Mouse (Mus musculus) kidney, postnatal 0 days (tissue): ENCODE results near the gene Cyp2d11. TPM values are rescaled to one million over a fixed set of nuclear protein-coding genes. Genes with fewer than 3 reads are reported as not detected.
A peak's percentile ranks its signal among the peaks of the same experiment; 100 is the strongest.
"Not testable (repeated sequence)": the region's sequence is repeated elsewhere in the genome, so short reads cannot be mapped to it uniquely, and the experiment has no call there.

Source experiments
- ATAC-seq: fragments of 200-750 bp; cut with Nextera tagmentation; replicated peaks from 2 replicates; pipeline ENCODE4 v1.8.0; 2017; ENCODE audit warnings: low read depth, moderate number of reproducible peaks, moderate TSS enrichment, moderate library complexity; ENCODE audit not compliant: low FRiP score
- DNase-seq: peaks from one replicate; pipeline ENCODE4 v3.0.0-alpha.2; 2016; ENCODE audit warnings: low spot score
- H3K27ac ChIP-seq: fragments of 300-500 bp; sonication (generic); 2 replicates; pipeline ENCODE4 v1.5.1; 2014; ENCODE audit warnings: mild to moderate bottlenecking
- H3K27me3 ChIP-seq: fragments of 300-500 bp; sonication (generic); 2 replicates; pipeline ENCODE4 v1.6.1; 2014; ENCODE audit warnings: low read length, mixed read lengths; ENCODE audit not compliant: insufficient read depth
- H3K36me3 ChIP-seq: fragments of 300-500 bp; sonication (generic); 2 replicates; pipeline ENCODE4 v1.6.1; 2014; ENCODE audit warnings: low read length, mixed read lengths; ENCODE audit not compliant: insufficient read depth
- H3K4me1 ChIP-seq: fragments of 300-500 bp; sonication (generic); replicated peaks from 2 replicates; pipeline ENCODE4 v1.6.1; 2014; ENCODE audit warnings: antibody characterized with exemption, low read length, mixed read lengths; ENCODE audit not compliant: insufficient read depth
- H3K4me2 ChIP-seq: fragments of 300-500 bp; sonication (generic); 2 replicates; pipeline ENCODE4 v1.6.1; 2014; ENCODE audit warnings: mild to moderate bottlenecking, low read length, moderate library complexity, mixed read lengths
- H3K4me3 ChIP-seq: fragments of 300-500 bp; sonication (generic); replicated peaks from 2 replicates; pipeline ENCODE4 v1.5.1; 2014; ENCODE audit warnings: low read depth, low read length
- H3K9ac ChIP-seq: fragments of 300-500 bp; sonication (generic); 2 replicates; pipeline ENCODE4 v1.6.1; 2014; ENCODE audit warnings: low read depth, low read length
- H3K9me3 ChIP-seq: fragments of 300-500 bp; sonication (generic); replicated peaks from 2 replicates; pipeline ENCODE4 v1.6.1; 2016; ENCODE audit warnings: low read length, inconsistent platforms, mixed read lengths
- CTCF ChIP-seq: IDR thresholded peaks from 2 replicates; pipeline ENCODE4 v1.5.1; 2016; ENCODE audit warnings: antibody characterized with exemption, low read depth, mild to moderate bottlenecking, moderate library complexity
- WGBS: fragments of 180-500 bp; shearing (Covaris S2); extraction: QIAGEN DNeasy Blood & Tissue Kit; methylation state at CpG from one replicate; pipeline ENCODE4 v1.1.7; 2014; 5-methylcytosine and 5-hydroxymethylcytosine counted together
- polyA plus RNA-seq: library from polyadenylated mRNA; unstranded; fragments of >200 nt; fragmentation: Nextera tagmentation; extraction: Ambion mirVana; gene quantifications from 2 replicates; pipeline ENCODE4 v1.2.1, GENCODE M21; 2015

Cyp2d11 gene
- not detected in 2 replicates for polyA plus RNA-seq

DNA sequence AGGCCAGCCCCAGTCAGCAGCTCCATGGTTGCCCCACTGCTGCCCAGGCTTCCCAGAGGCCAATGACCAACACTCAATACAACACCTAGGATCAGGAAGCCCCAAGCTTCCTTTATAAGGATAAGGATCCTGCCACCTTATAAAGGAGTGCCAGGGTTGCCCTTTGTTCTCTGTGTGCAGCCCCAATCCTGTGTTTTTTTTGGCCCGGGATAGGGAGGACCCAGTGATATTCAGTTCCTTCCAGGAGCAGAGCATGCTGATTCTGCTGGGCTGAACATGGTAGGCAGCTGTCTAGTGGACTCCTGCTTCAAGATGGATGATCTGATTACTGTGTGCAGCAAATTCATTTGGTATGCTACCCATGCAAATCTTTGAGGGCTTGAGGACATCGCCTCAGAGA is at the start of gene Cyp2d11:
Cyp2d11 (minus strand) TSS at position 101 of the 400 bp plus-strand sequence.
- not testable (repeated sequence) for H3K9me3 ChIP-seq, H3K27ac ChIP-seq, DNase-seq, H3K4me1 ChIP-seq, ATAC-seq, H3K9ac ChIP-seq, H3K4me3 ChIP-seq, H3K27me3 ChIP-seq, H3K36me3 ChIP-seq, H3K4me2 ChIP-seq
- 85% methylated on average over 2 of the region's 2 CpGs for WGBS

DNA sequence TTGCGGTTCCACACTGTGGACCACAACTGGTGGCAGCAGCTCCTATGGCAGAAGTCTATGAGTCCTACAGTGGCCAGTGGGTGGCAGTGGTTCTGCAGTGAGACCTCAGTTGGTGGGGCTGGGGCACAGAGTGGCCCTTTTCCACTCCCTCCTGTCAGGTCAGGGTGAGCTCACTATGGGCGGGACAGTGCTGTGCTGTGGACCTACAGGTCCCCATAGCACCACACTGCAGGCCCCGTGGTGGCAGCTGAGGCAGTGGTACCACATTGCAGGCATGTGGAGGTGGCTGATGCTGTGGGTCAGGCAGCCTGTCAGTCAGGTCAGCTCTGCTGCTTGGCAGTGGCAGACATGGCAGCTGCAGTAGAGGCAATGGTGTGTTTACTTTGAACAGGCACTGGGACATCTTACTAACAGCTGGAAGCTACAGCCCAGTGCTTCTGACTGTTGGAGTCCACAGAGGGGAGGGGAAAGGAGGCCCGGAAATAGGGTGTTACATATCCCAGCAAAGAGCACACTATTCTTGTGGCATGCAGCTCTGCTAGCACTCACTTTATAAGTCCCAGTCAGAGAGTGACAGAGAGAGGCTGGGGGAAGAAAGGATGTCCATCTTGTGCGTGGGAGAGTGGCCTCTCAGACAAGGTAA is 44.3 kb upstream of the Cyp2d11 start:
- H3K4me2 ChIP-seq = no peak overlapping the region
- peak; percentile 42; the same call in 1 of the 2 replicates for TF ChIP-seq CTCF
- no peak overlapping the region for H3K9ac ChIP-seq
- 48% methylated on average over 5 of the region's 5 CpGs for WGBS
- H3K4me1 ChIP-seq = no peaks in the 10 kb centered on the region
- DNase-seq = peak; percentile 61
- peak; percentile 43; the same call in 1 of the 2 replicates for ATAC-seq
- H3K27ac ChIP-seq = no peak overlapping the region
- H3K9me3 ChIP-seq = no peaks in the 10 kb centered on the region
- no peaks in the 10 kb centered on the region for H3K36me3 ChIP-seq
- no peak overlapping the region for H3K4me3 ChIP-seq
- H3K27me3 ChIP-seq = no peaks in the 10 kb centered on the region

DNA sequence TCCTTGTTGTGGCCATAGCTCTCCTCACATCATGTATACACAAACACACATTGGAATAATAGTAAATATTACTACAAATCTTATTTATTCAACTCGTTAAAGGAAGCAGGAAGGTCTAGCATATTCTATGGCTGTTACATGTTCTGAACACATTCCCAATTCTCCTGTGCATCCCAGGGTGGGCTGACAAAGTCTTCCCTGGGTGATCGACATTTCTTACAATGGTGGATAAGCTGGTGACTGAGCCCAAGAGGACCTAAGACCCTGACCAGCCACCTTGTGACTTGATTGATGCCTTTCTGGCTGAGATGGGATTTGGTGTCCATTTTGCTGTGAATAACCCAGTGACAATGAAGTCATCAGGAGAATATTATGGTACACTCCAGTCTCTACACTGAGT is 41.8 kb upstream of the Cyp2d11 start:
- Histone ChIP-seq H3K4me1 (no peaks in the 10 kb centered on the region), H3K9me3 (no peaks in the 10 kb centered on the region), H3K27me3 (no peaks in the 10 kb centered on the region), H3K36me3 (no peaks in the 10 kb centered on the region), H3K27ac (no peak overlapping the region), H3K4me2 (no peak overlapping the region), H3K4me3 (no peak overlapping the region), H3K9ac (no peak overlapping the region)
- 83% methylated on average over 2 of the region's 2 CpGs for WGBS
- no peak for TF ChIP-seq CTCF
- no peak for ATAC-seq
- no peak for DNase-seq

DNA sequence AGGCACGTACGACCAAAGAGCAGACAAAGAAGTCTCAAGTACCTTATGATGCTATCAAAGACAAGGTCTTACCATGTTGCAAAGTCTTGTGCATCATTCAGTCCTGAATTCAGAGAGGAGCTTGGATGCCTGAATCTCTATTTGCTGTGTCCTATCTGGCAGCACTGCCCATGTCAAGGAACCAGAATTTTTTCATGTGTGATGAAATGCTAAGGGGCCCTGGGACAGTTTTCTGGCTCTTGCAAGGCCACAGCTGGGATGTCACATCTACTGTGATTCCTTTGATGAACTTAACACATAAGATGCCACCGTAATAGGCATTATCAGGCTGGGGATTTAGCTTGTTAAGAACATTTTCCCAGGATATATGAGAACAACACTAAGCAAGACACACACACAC is 41.2 kb upstream of the Cyp2d11 start:
- H3K4me3 ChIP-seq = no peak overlapping the region
- no peak for TF ChIP-seq CTCF
- H3K27ac ChIP-seq = no peak overlapping the region
- H3K27me3 ChIP-seq = no peaks in the 10 kb centered on the region
- H3K4me2 ChIP-seq = no peak overlapping the region
- no peak for DNase-seq
- H3K36me3 ChIP-seq = no peaks in the 10 kb centered on the region
- 89% methylated on average over 3 of the region's 3 CpGs for WGBS
- no peaks in the 10 kb centered on the region for H3K4me1 ChIP-seq
- no peaks in the 10 kb centered on the region for H3K9me3 ChIP-seq
- no peak for ATAC-seq
- H3K9ac ChIP-seq = no peak overlapping the region

DNA sequence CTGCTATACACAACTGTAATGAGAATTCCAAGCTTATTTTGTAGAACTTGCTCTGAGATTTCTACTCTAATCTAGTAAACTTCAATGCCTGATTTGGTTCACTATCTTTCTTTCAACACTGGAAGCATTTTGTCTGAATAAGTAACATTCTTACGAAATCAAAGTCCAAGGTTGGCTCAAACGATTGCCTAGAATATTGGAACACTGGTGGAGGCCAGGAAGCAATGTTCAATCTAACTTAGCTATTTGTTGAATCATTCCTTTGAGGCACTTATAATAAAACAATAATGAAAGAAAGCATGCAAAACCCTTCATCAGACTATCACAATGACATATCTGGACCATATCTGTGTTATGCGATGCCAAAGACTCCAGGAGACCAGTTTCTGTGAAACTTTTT is 40.7 kb upstream of the Cyp2d11 start:
- H3K27ac ChIP-seq = no peak overlapping the region
- no peak for TF ChIP-seq CTCF
- H3K36me3 ChIP-seq = no peaks in the 10 kb centered on the region
- no peaks in the 10 kb centered on the region for H3K4me1 ChIP-seq
- DNase-seq (no peak), ATAC-seq (no peak)
- WGBS = 91% methylated on average over 3 of the region's 3 CpGs
- no peaks in the 10 kb centered on the region for H3K27me3 ChIP-seq
- H3K9ac ChIP-seq = no peak overlapping the region
- H3K4me3 ChIP-seq = no peak overlapping the region
- H3K9me3 ChIP-seq = no peaks in the 10 kb centered on the region
- H3K4me2 ChIP-seq = no peak overlapping the region

DNA sequence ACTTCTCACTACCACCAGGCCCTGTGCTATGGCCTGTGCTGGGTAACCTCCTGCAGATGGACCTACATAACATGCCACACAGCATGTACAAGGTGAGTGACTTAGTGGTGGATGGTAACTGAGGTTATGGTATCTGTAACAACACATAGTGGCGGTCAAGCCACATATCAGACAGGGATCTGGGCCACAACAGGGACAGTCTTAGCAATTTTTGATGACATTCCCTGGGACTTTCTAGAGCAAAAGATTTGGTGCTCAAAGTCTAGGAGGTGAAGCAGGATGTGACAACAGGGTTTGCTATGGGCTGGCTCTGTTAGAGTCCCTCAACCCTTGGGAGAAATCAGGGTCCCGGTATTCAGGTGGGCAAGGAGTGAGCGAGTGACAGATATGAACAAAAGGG is 39.8 kb upstream of the Cyp2d11 start:
- 94% methylated on average over 3 of the region's 3 CpGs for WGBS
- DNase-seq (no peak), ATAC-seq (no peak)
- no peaks in the 10 kb centered on the region for H3K4me1 ChIP-seq
- no peak overlapping the region for H3K4me3 ChIP-seq
- H3K27me3 ChIP-seq = no peaks in the 10 kb centered on the region
- H3K9me3 ChIP-seq = no peaks in the 10 kb centered on the region
- H3K9ac ChIP-seq = no peak overlapping the region
- no peak overlapping the region for H3K27ac ChIP-seq
- H3K36me3 ChIP-seq = no peaks in the 10 kb centered on the region
- no peak overlapping the region for H3K4me2 ChIP-seq
- no peak for TF ChIP-seq CTCF

DNA sequence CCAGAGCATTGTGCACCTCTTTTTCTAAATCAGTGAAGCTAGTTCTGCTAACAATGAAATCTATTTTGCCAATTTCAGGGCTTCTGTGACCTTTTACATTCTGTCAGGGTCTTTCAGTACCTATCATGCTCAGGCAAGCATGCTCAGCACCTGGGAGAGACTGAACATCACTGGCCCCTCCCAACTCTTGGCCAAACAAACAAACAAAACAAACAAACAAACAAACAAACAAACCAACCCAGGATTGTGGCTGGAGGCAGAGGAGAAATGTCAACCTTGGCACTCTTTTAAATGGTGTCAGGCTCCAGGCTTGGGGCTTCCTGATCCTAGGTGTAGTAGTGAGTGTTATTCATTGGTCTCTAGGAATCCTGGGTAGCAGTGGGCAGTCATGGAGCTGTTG is 39.3 kb upstream of the Cyp2d11 start, which contains the start of gene Cyp2d9:
Cyp2d9 (plus strand) TSS at position 301 of the 400 bp plus-strand sequence.
- Histone ChIP-seq H3K4me3 (no peak within 1 kb of the TSS), H3K9ac (no peak within 1 kb of the TSS), H3K27me3 (no peaks in the 10 kb centered on the region), H3K4me1 (no peaks in the 10 kb centered on the region), H3K36me3 (no peaks in the 10 kb centered on the region), H3K4me2 (no peak within 1 kb of the TSS), H3K27ac (no peak within 1 kb of the TSS), H3K9me3 (no peaks in the 10 kb centered on the region; the same call in 1 of the 2 replicates)
- no peak for TF ChIP-seq CTCF
- ATAC-seq = no peak
- no peak for DNase-seq
